Mouse (Mus musculus) hindbrain, embryonic 10.5 days (tissue): ENCODE measurements around the gene Lsr. TPM values are rescaled to one million over a fixed set of nuclear protein-coding genes. Genes with fewer than 3 reads are reported as not detected.

Experiments used
- DNase-seq: peaks from one replicate; pipeline ENCODE4 v3.0.0-alpha.2; 2017; ENCODE audit warnings: low spot score
- H3K27ac ChIP-seq: fragments of 300-500 bp; sonication (generic); 2 replicates; pipeline ENCODE4 v1.5.1; 2016; ENCODE audit warnings: mild to moderate bottlenecking, moderate library complexity
- H3K27me3 ChIP-seq: fragments of 300-500 bp; sonication (generic); 2 replicates; pipeline ENCODE4 v1.6.1; 2016; ENCODE audit warnings: mild to moderate bottlenecking; ENCODE audit not compliant: poor library complexity, insufficient read depth, severe bottlenecking
- H3K36me3 ChIP-seq: fragments of 300-500 bp; sonication (generic); 2 replicates; pipeline ENCODE4 v1.6.1; 2016; ENCODE audit warnings: mild to moderate bottlenecking, moderate library complexity
- H3K4me1 ChIP-seq: fragments of 300-500 bp; sonication (generic); replicated peaks from 2 replicates; pipeline ENCODE4 v1.6.1; 2016; ENCODE audit warnings: mild to moderate bottlenecking
- H3K4me3 ChIP-seq: fragments of 300-500 bp; sonication (generic); 2 replicates; pipeline ENCODE4 v1.5.1; 2016; ENCODE audit warnings: mild to moderate bottlenecking, moderate library complexity
- H3K9me3 ChIP-seq: fragments of 300-500 bp; sonication (generic); 2 replicates; pipeline ENCODE4 v1.6.1; 2016; ENCODE audit warnings: mild to moderate bottlenecking, moderate library complexity
- WGBS: fragments of 180-500 bp; shearing (Covaris S2); methylation state at CpG from one replicate; pipeline ENCODE4 v1.1.7; 2016; 5-methylcytosine and 5-hydroxymethylcytosine counted together
- polyA plus RNA-seq: library from polyadenylated mRNA; unstranded; fragments of >200 nt; fragmentation: Nextera tagmentation; extraction: Ambion mirVana; gene quantifications from 2 replicates; pipeline ENCODE4 v1.2.1, GENCODE M21; 2016

Gene Lsr
- polyA plus RNA-seq, 1 experiment from 2014 or later = 21.2 TPM

GRCm38 (mm10) chr7:30908992-30909431 is 64.3 kb downstream of the Lsr start:
- H3K4me3 ChIP-seq = peak overlapping the region; percentile 48
- peaks cover 12% of the 10 kb centered on the region for H3K4me1 ChIP-seq
- H3K27ac ChIP-seq = no peak overlapping the region
- DNase-seq = no peak
- no peaks in the 10 kb centered on the region for H3K9me3 ChIP-seq
- H3K36me3 ChIP-seq = no peaks in the 10 kb centered on the region
- H3K27me3 ChIP-seq = peaks cover 9% of the 10 kb centered on the region; the same call in 1 of the 2 replicates
- 29% methylated on average over 16 of the region's 17 CpGs for WGBS

GRCm38 (mm10) chr7:30908277-30908991 is 64.8 kb downstream of the Lsr start:
- Histone ChIP-seq H3K4me3 (peak overlapping the region; percentile 48), H3K4me1 (peaks cover 12% of the 10 kb centered on the region), H3K9me3 (no peaks in the 10 kb centered on the region), H3K27ac (no peak overlapping the region), H3K36me3 (no peaks in the 10 kb centered on the region), H3K27me3 (peaks cover 9% of the 10 kb centered on the region; the same call in 1 of the 2 replicates)
- DNase-seq = peak; percentile 65
- 2% methylated on average over 26 of the region's 26 CpGs for WGBS

Other genes starting within 250 kb of the Lsr start
- gene Tmem147, start 243.9 kb downstream of the Lsr start, polyA plus RNA-seq = 163 and 170 TPM in 2 replicates
- 0.26 and 0.69 TPM in 2 replicates for gene Gapdhs, start 229.8 kb downstream of the Lsr start, polyA plus RNA-seq
- gene Sbsn, start 222.0 kb downstream of the Lsr start, polyA plus RNA-seq = 0.72 and 0.93 TPM in 2 replicates
- 0.59 TPM in 1 of 2 replicates, not detected in the other for gene Dmkn, start 209.7 kb downstream of the Lsr start, polyA plus RNA-seq
- gene Krtdap, start 185.6 kb downstream of the Lsr start, polyA plus RNA-seq = not detected in 2 replicates
- gene Ffar2, start 149.7 kb downstream of the Lsr start, polyA plus RNA-seq = not detected in 2 replicates
- not detected in 2 replicates for gene Ffar3, start 117.3 kb downstream of the Lsr start, polyA plus RNA-seq
- not detected in 2 replicates for gene Ffar1, start 111.9 kb downstream of the Lsr start, polyA plus RNA-seq
- gene Cd22, start 93.1 kb downstream of the Lsr start, polyA plus RNA-seq = 0.11 TPM in 1 of 2 replicates, not detected in the other
- 0.61 and 0.67 TPM in 2 replicates for gene Mag, start 58.6 kb downstream of the Lsr start, polyA plus RNA-seq
- gene Hamp2, start 48.8 kb downstream of the Lsr start, polyA plus RNA-seq = not detected in 2 replicates
- gene Hamp, start 29.4 kb downstream of the Lsr start, polyA plus RNA-seq = not detected in 2 replicates
- 23.6 and 26.3 TPM in 2 replicates for gene Usf2, start 16.7 kb downstream of the Lsr start, polyA plus RNA-seq
- 1.4 and 2.0 TPM in 2 replicates for gene Fam187b, start 326 bp upstream of the Lsr start, polyA plus RNA-seq
- gene Fxyd5, start 69.0 kb upstream of the Lsr start, polyA plus RNA-seq = 11.6 and 14.7 TPM in 2 replicates
- 1.4 and 7.6 TPM in 2 replicates for gene Fxyd7, start 78.0 kb upstream of the Lsr start, polyA plus RNA-seq
- 14.0 and 17.1 TPM in 2 replicates for gene Fxyd1, start 83.7 kb upstream of the Lsr start, polyA plus RNA-seq
- 2.3 and 6.3 TPM in 2 replicates for gene Lgi4, start 85.9 kb upstream of the Lsr start, polyA plus RNA-seq
- 7.9 and 10.8 TPM in 2 replicates for gene Fxyd3, start 103.2 kb upstream of the Lsr start, polyA plus RNA-seq
- gene Hpn, start 141.8 kb upstream of the Lsr start, polyA plus RNA-seq = 3.0 and 4.5 TPM in 2 replicates
- 1.2 and 1.3 TPM in 2 replicates for gene Scn1b, start 153.5 kb upstream of the Lsr start, polyA plus RNA-seq
- 111 and 144 TPM in 2 replicates for gene Gramd1a, start 182.4 kb upstream of the Lsr start, polyA plus RNA-seq